In genomic region chr6:144251222-144252170, GRCm38 (mm10) we compare ENCODE assay signal across 11 mouse cellular contexts.
A peak's percentile ranks its signal among the peaks of the same experiment; 100 is the strongest.
DNase-seq lines count a peak whose midpoint lies in the region; ATAC-seq lines count a peak whose summit lies in the region.
"Had no signal": no experiment of that assay in that cellular context is flagged by ENCODE, and none has a peak within 500 bp of the region (broad histone marks: within the 10 kb centered on the region; RNA-seq: fewer than 3 reads in every experiment).

No protein-coding gene starts in this region.

- peak overlapping the region; percentile 29; the same call in 1 of the 2 replicates for H3K4me2 ChIP-seq in forebrain, embryonic 13.5 days
- H3K4me2 ChIP-seq in limb, embryonic 11.5 days (ENCODE audit: low read depth, severe bottlenecking): no peak overlapping the region
- H3K4me2 ChIP-seq in neural tube, embryonic 15.5 days: no peak overlapping the region
- H3K4me2 ChIP-seq: embryonic facial prominence, embryonic 13.5 days had no signal

- H3K9me3 ChIP-seq in forebrain, embryonic 13.5 days (replicated peaks): no peaks in the 10 kb centered on the region
- no peaks in the 10 kb centered on the region for H3K9me3 ChIP-seq in limb, embryonic 11.5 days (ENCODE audit: control insufficient read depth, low read length)
- no peaks in the 10 kb centered on the region for H3K9me3 ChIP-seq in neural tube, embryonic 15.5 days (replicated peaks)
- H3K9me3 ChIP-seq: embryonic facial prominence, embryonic 13.5 days had no signal

- no peaks in the 10 kb centered on the region for H3K36me3 ChIP-seq in forebrain, embryonic 13.5 days (ENCODE audit: poor library complexity, severe bottlenecking)
- H3K36me3 ChIP-seq in limb, embryonic 11.5 days (ENCODE audit: control insufficient read depth, insufficient read depth, low read length): no peaks in the 10 kb centered on the region
- no peaks in the 10 kb centered on the region for H3K36me3 ChIP-seq in neural tube, embryonic 15.5 days
- H3K36me3 ChIP-seq: embryonic facial prominence, embryonic 13.5 days had no signal

- H3K4me3 ChIP-seq in forebrain, embryonic 13.5 days: no peak overlapping the region
- H3K4me3 ChIP-seq in limb, embryonic 11.5 days (ENCODE audit: low read depth, low read length): no peak overlapping the region
- H3K4me3 ChIP-seq in neural tube, embryonic 15.5 days (replicated peaks): no peak overlapping the region
- H3K4me3 ChIP-seq: embryonic facial prominence, embryonic 13.5 days had no signal

- peak; percentile 91 for ATAC-seq in forebrain, embryonic 13.5 days
- ATAC-seq in limb, embryonic 11.5 days (ENCODE audit: insufficient number of reproducible peaks, low FRiP score, low TSS enrichment, low read depth): 0 out of 2 replicates have a peak, but pooled peaks have one; percentile 44
- 0 out of 2 replicates have a peak, but pooled peaks have one; percentile 56 for ATAC-seq in neural tube, embryonic 15.5 days (ENCODE audit: low FRiP score)

- peaks cover 47% of the 10 kb centered on the region for H3K4me1 ChIP-seq in forebrain, embryonic 13.5 days
- peaks cover 4% of the 10 kb centered on the region for H3K4me1 ChIP-seq in limb, embryonic 11.5 days (ENCODE audit: control insufficient read depth, insufficient read depth, low read length)
- H3K4me1 ChIP-seq in neural tube, embryonic 15.5 days: peaks cover 18% of the 10 kb centered on the region

- DNase-seq in embryo, embryonic 10 days (ENCODE audit: low spot score): peak; percentile 90
- peak; percentile 41 for DNase-seq in limb, embryonic 11.5 days (ENCODE audit: low spot score)
- DNase-seq in cerebellum, postnatal 14 days: no peak
- DNase-seq in thymus, postnatal 25 days: no peak
- DNase-seq in frontal cortex, postnatal 10 days (ENCODE audit: low spot score in 2 of 2): no peak
- DNase-seq: lung, adult 2 months; spleen, adult 18-20 months; thymus, postnatal 14 days had no signal

- no peak overlapping the region for H3K9ac ChIP-seq in forebrain, embryonic 13.5 days
- H3K9ac ChIP-seq in limb, embryonic 11.5 days (ENCODE audit: low read length): no peak overlapping the region
- H3K9ac ChIP-seq in neural tube, embryonic 15.5 days (replicated peaks): no peak overlapping the region
- H3K9ac ChIP-seq: embryonic facial prominence, embryonic 13.5 days had no signal

- peak overlapping the region; percentile 80 for H3K27ac ChIP-seq in forebrain, embryonic 13.5 days
- no peak overlapping the region for H3K27ac ChIP-seq in limb, embryonic 11.5 days (replicated peaks; ENCODE audit: low read depth, low read length)
- no peak overlapping the region; the same call in 1 of the 2 replicates for H3K27ac ChIP-seq in neural tube, embryonic 15.5 days (replicated peaks)
- H3K27ac ChIP-seq: embryonic facial prominence, embryonic 13.5 days had no signal

- 3% methylated on average over 18 of the region's 18 CpGs for WGBS in forebrain, embryonic 13.5 days
- 47% methylated on average over 18 of the region's 18 CpGs for WGBS in limb, embryonic 11.5 days
- WGBS in neural tube, embryonic 15.5 days: 14% methylated on average over 18 of the region's 18 CpGs

- H3K27me3 ChIP-seq in forebrain, embryonic 13.5 days: no peaks in the 10 kb centered on the region
- H3K27me3 ChIP-seq in limb, embryonic 11.5 days (ENCODE audit: control insufficient read depth, insufficient read depth, low read length): no peaks in the 10 kb centered on the region
- no peaks in the 10 kb centered on the region for H3K27me3 ChIP-seq in neural tube, embryonic 15.5 days (replicated peaks)

Comparison
In these comparisons a context has a peak if more than half of its experiments do, and no peak if none do; other contexts are left out.
1. DNase-seq: peak in embryo, embryonic 10 days (single experiment) and limb, embryonic 11.5 days (single experiment); none in cerebellum, postnatal 14 days (0 of 2), thymus, postnatal 25 days (single experiment) and frontal cortex, postnatal 10 days (0 of 2).
2. Peak in every context shown above with its lines, with median percentiles within 50 percentile points of each other: ATAC-seq.